Mouse (Mus musculus) midbrain, embryonic 16.5 days (tissue): ENCODE measurements at regions not wholly inside any gene's neighbourhood (a gene's known extent, or its start where the extent isn't known, plus 50 kb on each side); places are given as distances from the start of the nearest gene placed in this dataset.

ENCODE experiments used
- ATAC-seq: fragments of 200-750 bp; cut with Nextera tagmentation; 2 replicates; pipeline ENCODE4 v1.8.0; 2017; ENCODE audit warnings: moderate TSS enrichment
- H3K27ac ChIP-seq: fragments of 300-500 bp; sonication (generic); 2 replicates; pipeline ENCODE4 v1.5.1; 2014; ENCODE audit warnings: mild to moderate bottlenecking, low read length, mixed read lengths
- H3K27me3 ChIP-seq: fragments of 300-500 bp; sonication (generic); 2 replicates; pipeline ENCODE4 v1.6.1; 2014; ENCODE audit warnings: low read depth, low read length, mixed read lengths; ENCODE audit not compliant: control insufficient read depth, insufficient read depth
- H3K36me3 ChIP-seq: fragments of 300-500 bp; sonication (generic); 2 replicates; pipeline ENCODE4 v1.6.1; 2014; ENCODE audit warnings: mild to moderate bottlenecking, low read length, moderate library complexity, mixed read lengths; ENCODE audit not compliant: control insufficient read depth, insufficient read depth
- H3K4me1 ChIP-seq: fragments of 300-500 bp; sonication (generic); 2 replicates; pipeline ENCODE4 v1.6.1; 2014; ENCODE audit warnings: mild to moderate bottlenecking, low read length, mixed read lengths; ENCODE audit not compliant: control insufficient read depth, insufficient read depth
- H3K4me2 ChIP-seq: fragments of 300-500 bp; sonication (generic); 2 replicates; pipeline ENCODE4 v1.6.1; 2014; ENCODE audit warnings: mild to moderate bottlenecking, low read length, mixed read lengths
- H3K4me3 ChIP-seq: fragments of 300-500 bp; sonication (generic); 2 replicates; pipeline ENCODE4 v1.5.1; 2014; ENCODE audit warnings: low read depth, mild to moderate bottlenecking, low read length, moderate library complexity, mixed read lengths
- H3K9ac ChIP-seq: fragments of 300-500 bp; sonication (generic); 2 replicates; pipeline ENCODE4 v1.6.1; 2014; ENCODE audit warnings: low read depth, low read length, mixed read lengths
- H3K9me3 ChIP-seq: fragments of 300-500 bp; sonication (generic); replicated peaks from 2 replicates; pipeline ENCODE4 v1.6.1; 2014; ENCODE audit warnings: mild to moderate bottlenecking, low read length, mixed read lengths; ENCODE audit not compliant: control insufficient read depth, poor library complexity, severe bottlenecking
- WGBS: fragments of 180-500 bp; shearing (Covaris S2); extraction: QIAGEN DNeasy Blood & Tissue Kit; methylation state at CpG from one replicate; pipeline ENCODE4 v1.1.7; 2014; 5-methylcytosine and 5-hydroxymethylcytosine counted together

DNA sequence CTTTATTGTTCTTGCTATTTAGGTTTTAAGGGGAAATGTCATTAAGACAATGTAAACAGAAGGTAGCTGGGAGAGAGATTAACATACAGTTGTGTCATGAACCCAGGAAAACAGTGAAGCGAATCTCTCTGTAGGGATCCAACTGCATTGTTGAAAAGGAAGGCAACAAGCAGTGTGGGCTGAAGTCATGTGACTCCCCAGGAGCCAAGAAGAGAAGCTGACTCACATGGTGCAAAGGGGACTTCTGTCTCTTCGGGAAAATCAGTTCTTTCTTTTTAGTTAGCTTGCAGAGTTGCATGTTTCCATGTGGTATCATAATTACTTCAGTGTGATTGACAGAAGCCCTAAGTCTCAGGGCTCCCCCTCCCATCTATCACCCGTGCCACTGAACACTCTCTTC lies 170.7 kb upstream of the Gm765 start:
- Histone ChIP-seq H3K9ac (no peak overlapping the region), H3K27me3 (no peaks in the 10 kb centered on the region), H3K9me3 (no peaks in the 10 kb centered on the region), H3K4me2 (no peak overlapping the region), H3K4me1 (no peaks in the 10 kb centered on the region; the same call in 1 of the 2 replicates), H3K36me3 (no peaks in the 10 kb centered on the region), H3K27ac (no peak overlapping the region), H3K4me3 (no peak overlapping the region)
- ATAC-seq = no peak
- 31% methylated on average over 3 of the region's 3 CpGs for WGBS

DNA sequence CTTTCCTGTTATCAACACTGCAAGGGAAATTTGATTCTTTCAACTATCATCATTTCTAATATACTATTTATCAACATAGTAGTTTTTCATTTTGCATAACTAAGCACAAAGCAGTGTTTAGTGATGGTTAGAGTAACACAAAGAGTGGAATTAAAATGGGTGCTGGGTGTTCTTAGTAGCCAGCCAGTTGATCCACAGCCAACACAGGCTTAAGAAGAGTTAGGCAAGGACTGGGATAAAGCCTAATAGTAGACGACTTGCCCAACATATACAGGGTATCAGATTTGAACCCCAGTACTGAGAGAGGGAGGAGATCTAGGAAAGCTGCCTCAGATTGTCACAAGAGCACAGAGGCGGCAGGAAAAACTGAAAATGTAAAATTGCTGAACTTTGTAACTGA lies 160.2 kb upstream of the Gm765 start:
- Histone ChIP-seq H3K4me3 (no peak overlapping the region), H3K4me1 (no peaks in the 10 kb centered on the region)
- WGBS = 84% methylated on average over 2 of the region's 2 CpGs

GRCm38 (mm10) chr6:98499721-98500120 lies 157.2 kb upstream of the Gm765 start:
- no peak overlapping the region for H3K27ac ChIP-seq
- no peak overlapping the region for H3K4me3 ChIP-seq
- no peak overlapping the region for H3K4me2 ChIP-seq
- no peak for ATAC-seq
- no peaks in the 10 kb centered on the region for H3K4me1 ChIP-seq
- H3K9ac ChIP-seq = no peak overlapping the region
- no peaks in the 10 kb centered on the region for H3K36me3 ChIP-seq
- H3K27me3 ChIP-seq = no peaks in the 10 kb centered on the region
- no peaks in the 10 kb centered on the region for H3K9me3 ChIP-seq
- 80% methylated on average over 5 of the region's 5 CpGs for WGBS

More for the DNA sequence above, 160.2 kb upstream of the Gm765 start:
- Histone ChIP-seq H3K27me3 (no peaks in the 10 kb centered on the region), H3K9me3 (no peaks in the 10 kb centered on the region), H3K27ac (no peak overlapping the region), H3K36me3 (no peaks in the 10 kb centered on the region), H3K4me2 (no peak overlapping the region), H3K9ac (no peak overlapping the region)
- no peak for ATAC-seq

DNA sequence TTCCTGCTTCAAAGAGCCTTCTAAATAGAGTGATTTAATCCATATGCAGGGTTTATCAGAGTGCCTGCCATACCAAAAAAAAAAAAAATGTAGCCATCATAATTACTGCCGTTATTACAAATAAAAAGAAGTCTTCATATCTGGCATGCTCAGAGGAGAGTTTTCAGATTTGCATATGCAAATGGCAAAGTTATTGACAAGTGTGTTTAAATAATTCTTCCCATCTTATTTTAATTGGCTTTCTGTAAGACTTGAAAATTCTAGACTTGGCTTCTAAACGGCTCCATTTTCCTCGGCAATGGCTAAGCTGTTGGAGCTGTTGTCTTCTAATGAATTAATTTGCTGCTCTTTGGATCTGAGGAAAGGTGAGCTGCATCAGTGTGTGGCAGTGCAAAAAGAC lies 144.1 kb upstream of the Gm765 start:
- Histone ChIP-seq H3K36me3 (no peaks in the 10 kb centered on the region), H3K9ac (no peak overlapping the region), H3K27me3 (no peaks in the 10 kb centered on the region), H3K4me2 (no peak overlapping the region), H3K4me3 (no peak overlapping the region), H3K4me1 (no peaks in the 10 kb centered on the region), H3K27ac (no peak overlapping the region), H3K9me3 (no peaks in the 10 kb centered on the region)
- WGBS = 57% methylated on average over 3 of the region's 3 CpGs
- ATAC-seq = no peak

DNA sequence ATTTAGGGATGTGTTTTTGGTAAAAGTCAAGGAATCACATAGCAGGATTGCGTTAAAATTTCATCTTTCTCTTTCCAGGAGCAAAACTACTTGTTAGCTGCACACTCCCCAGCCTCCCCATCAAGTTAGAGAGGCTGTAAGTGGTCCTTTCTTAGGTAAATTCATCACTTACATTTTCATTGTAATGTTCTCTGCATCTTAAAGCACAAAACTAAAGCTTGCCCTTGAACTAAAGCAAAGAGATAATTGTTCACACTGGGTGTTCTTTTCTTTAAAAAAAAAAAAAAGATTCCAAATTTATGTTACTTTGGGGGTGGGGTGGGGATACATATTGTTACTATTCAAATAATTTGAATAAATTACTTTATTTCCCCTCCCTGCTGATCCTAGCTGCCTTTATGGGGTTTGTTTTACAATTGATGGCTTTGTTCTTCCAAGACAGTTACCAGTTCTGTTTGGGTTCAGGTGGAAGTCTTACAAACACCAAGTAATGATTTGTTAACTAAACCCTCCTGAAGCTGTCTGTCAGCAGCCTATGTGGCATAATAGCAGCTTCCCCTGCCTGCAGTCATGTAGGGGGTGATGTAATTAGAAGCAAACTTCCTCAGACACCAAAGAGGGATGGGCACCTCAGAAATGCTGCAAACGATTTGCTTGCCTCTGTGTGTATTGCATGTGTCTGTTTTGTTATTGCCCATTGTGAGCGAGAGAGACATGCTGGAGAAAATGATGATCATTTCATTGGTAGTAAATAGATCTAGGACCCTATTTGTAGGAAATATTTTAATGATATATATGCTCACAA lies 141.0 kb upstream of the Gm765 start:
- H3K36me3 ChIP-seq = no peaks in the 10 kb centered on the region
- H3K4me1 ChIP-seq = no peaks in the 10 kb centered on the region
- no peak overlapping the region for H3K27ac ChIP-seq
- H3K27me3 ChIP-seq = no peaks in the 10 kb centered on the region
- no peaks in the 10 kb centered on the region for H3K9me3 ChIP-seq
- WGBS = 51% methylated on average over 3 of the region's 3 CpGs
- H3K4me3 ChIP-seq = no peak overlapping the region
- no peak for ATAC-seq
- no peak overlapping the region for H3K4me2 ChIP-seq
- no peak overlapping the region for H3K9ac ChIP-seq

DNA sequence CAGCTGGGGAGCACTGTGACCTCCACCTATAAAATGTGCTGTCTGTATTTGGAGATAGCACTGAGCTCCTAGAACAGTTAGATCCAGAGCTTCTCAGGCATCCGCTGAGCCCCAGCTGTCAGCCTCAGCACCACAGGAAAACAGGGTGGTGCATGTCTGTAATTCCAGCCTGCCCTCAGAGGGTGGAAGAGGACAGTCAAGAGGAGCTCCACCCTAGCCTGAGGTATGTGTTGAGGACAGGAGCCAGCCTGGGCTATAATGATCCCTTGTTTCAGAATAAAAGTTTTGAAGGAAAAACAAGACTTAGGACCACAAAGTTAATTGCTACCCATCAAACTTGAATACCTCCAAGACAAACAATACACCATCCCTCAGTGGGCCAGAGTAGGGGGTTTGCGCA lies 139.8 kb upstream of the Gm765 start:
- ATAC-seq = no peak
- WGBS = 88% methylated on average over 2 of the region's 2 CpGs

GRCm38 (mm10) chr6:98467563-98467962 lies 125.0 kb upstream of the Gm765 start:
- ATAC-seq = no peak
- Histone ChIP-seq H3K27ac (no peak overlapping the region), H3K36me3 (no peaks in the 10 kb centered on the region)

More for the DNA sequence above, 139.8 kb upstream of the Gm765 start:
- Histone ChIP-seq H3K9me3 (no peaks in the 10 kb centered on the region), H3K4me2 (no peak overlapping the region), H3K4me3 (no peak overlapping the region), H3K27me3 (no peaks in the 10 kb centered on the region), H3K36me3 (no peaks in the 10 kb centered on the region), H3K4me1 (no peaks in the 10 kb centered on the region), H3K9ac (no peak overlapping the region), H3K27ac (no peak overlapping the region)

DNA sequence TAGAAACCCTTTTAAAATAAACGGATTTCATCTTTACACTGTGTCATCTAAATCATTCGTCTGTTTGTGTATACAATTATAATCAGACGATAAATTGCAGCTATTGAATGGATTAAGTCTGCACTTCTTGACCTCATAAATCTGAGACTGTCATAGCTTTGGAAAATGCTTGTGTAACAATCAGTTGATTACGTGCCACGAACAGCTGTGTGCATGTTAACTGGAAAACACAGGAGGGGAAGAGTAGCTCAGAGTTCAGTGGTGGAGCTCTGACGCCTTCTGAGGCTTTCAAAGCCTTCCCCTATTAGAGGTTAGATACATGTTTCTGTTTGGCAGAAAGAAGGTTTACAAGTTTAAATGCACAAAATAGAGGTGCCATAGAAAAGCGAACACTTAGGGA lies 109.7 kb upstream of the Gm765 start:
- no peaks in the 10 kb centered on the region for H3K4me1 ChIP-seq
- 80% methylated on average over 7 of the region's 7 CpGs for WGBS
- H3K9me3 ChIP-seq = no peaks in the 10 kb centered on the region
- no peak overlapping the region for H3K4me3 ChIP-seq
- no peak overlapping the region for H3K9ac ChIP-seq
- no peak overlapping the region for H3K4me2 ChIP-seq
- H3K27me3 ChIP-seq = no peaks in the 10 kb centered on the region
- no peaks in the 10 kb centered on the region for H3K36me3 ChIP-seq
- no peak overlapping the region for H3K27ac ChIP-seq
- ATAC-seq = no peak

More at GRCm38 (mm10) chr6:98467563-98467962, 125.0 kb upstream of the Gm765 start:
- H3K4me3 ChIP-seq = no peak overlapping the region
- no peak overlapping the region for H3K9ac ChIP-seq
- no peaks in the 10 kb centered on the region for H3K27me3 ChIP-seq
- no peak overlapping the region for H3K4me2 ChIP-seq
- no peaks in the 10 kb centered on the region for H3K9me3 ChIP-seq
- no peaks in the 10 kb centered on the region for H3K4me1 ChIP-seq

- WGBS = 22% methylated on average over 6 of the region's 6 CpGs
- Histone ChIP-seq H3K9ac (no peak overlapping the region), H3K4me2 (peak overlapping the region; percentile 29; the same call in 1 of the 2 replicates)
These were observed 93.1 kb upstream of the Gm765 start for GRCm38 (mm10) chr6:98435676-98436075.

More at GRCm38 (mm10) chr6:98435676-98436075, 93.1 kb upstream of the Gm765 start:
- Histone ChIP-seq H3K27ac (no peak overlapping the region), H3K4me3 (no peak overlapping the region), H3K27me3 (no peaks in the 10 kb centered on the region), H3K4me1 (0 out of 2 replicates have a peak, but pooled peaks cover 2% of the 10 kb centered on the region), H3K36me3 (no peaks in the 10 kb centered on the region), H3K9me3 (no peaks in the 10 kb centered on the region)
- ATAC-seq = no peak
